Mouse (Mus musculus): ENCODE measurements around the gene Car8. TPM values are rescaled to one million over a fixed set of nuclear protein-coding genes. Genes with fewer than 3 reads are reported as not detected.

Car8 gene
- polyA plus RNA-seq, 1 experiment from 2014 or later = 2.9 TPM

DNA sequence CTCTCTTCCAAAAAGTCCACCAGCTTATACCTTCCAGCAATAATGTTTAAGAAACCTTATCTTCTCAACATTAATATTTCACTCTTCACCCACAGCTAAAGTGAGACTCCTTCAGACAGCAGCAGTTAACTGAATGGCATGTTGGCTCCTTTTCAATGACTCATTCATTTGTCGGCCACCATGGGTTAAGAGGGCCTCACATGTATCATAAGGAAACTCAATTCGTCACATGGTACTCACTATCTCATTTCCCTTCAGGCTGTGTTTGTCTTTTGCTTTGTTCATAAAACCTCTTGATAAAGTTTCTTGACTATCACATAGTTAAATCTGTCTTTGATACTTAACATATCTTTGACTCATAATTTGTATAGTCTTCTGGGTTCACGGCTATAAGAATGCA is 20.8 kb downstream of the Car8 start:
- DNase-seq (ENCODE audit: low spot score) = no peak
- Histone ChIP-seq H3K9me3 (no peaks in the 10 kb centered on the region), H3K4me3 (no peak overlapping the region), H3K27ac (replicated peaks) (no peak overlapping the region), H3K4me1 (peaks cover 13% of the 10 kb centered on the region), H3K36me3 (replicated peaks) (no peaks in the 10 kb centered on the region), H3K27me3 (replicated peaks; ENCODE audit: low read depth, poor library complexity, severe bottlenecking) (no peaks in the 10 kb centered on the region)
- 80% methylated on average over 3 of the region's 3 CpGs for WGBS

DNA sequence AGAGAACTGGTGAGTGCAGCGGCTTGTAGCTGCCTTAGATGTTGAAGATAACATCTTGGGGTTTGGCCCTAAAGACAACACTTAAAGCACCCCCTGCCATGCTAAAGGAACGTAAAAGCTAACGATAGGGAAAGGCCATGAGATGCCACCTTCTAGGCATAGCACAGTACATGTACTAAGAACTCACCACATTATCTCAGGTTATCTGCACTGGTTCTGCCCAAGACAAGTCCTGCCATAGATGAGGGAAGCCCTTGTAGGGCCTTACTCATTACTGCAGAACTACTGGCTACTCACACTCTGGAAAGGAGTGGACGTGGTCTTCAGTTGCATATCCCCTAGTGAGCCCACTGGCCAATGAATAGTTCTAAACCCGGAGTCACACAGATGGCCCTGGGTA is 21.6 kb downstream of the Car8 start:
- Histone ChIP-seq H3K4me1 (peaks cover 13% of the 10 kb centered on the region), H3K36me3 (replicated peaks) (no peaks in the 10 kb centered on the region), H3K9me3 (no peaks in the 10 kb centered on the region), H3K4me3 (no peak overlapping the region), H3K27me3 (replicated peaks; ENCODE audit: low read depth, poor library complexity, severe bottlenecking) (no peaks in the 10 kb centered on the region), H3K27ac (replicated peaks) (no peak overlapping the region)
- no peak for DNase-seq (ENCODE audit: low spot score)
- 76% methylated on average over 5 of the region's 5 CpGs for WGBS

DNA sequence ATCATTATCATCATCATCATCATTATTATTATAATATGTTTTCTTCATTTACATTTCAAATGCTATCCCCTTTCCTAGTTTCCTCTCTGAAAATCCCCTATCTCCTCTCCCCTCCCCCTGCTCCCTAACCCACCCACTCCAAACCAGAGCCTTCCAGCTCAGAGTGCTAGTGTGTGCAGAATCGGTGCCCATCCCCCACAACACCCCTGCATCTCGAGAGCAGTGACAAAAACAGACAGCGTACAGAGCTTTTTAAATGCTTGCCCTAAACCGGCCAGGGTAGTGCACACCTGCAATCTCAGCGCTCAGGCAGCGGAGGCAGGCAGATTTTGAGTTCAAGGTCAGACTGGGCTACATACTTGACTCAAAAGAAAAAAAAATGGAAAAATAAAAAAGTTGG is 22.3 kb downstream of the Car8 start:
- Histone ChIP-seq H3K4me1 (peaks cover 13% of the 10 kb centered on the region), H3K36me3 (replicated peaks) (no peaks in the 10 kb centered on the region), H3K27ac (replicated peaks) (no peak overlapping the region), H3K27me3 (replicated peaks; ENCODE audit: low read depth, poor library complexity, severe bottlenecking) (no peaks in the 10 kb centered on the region), H3K4me3 (no peak overlapping the region), H3K9me3 (no peaks in the 10 kb centered on the region)
- DNase-seq (ENCODE audit: low spot score) = no peak
- 35% methylated on average over 6 of the region's 6 CpGs for WGBS

DNA sequence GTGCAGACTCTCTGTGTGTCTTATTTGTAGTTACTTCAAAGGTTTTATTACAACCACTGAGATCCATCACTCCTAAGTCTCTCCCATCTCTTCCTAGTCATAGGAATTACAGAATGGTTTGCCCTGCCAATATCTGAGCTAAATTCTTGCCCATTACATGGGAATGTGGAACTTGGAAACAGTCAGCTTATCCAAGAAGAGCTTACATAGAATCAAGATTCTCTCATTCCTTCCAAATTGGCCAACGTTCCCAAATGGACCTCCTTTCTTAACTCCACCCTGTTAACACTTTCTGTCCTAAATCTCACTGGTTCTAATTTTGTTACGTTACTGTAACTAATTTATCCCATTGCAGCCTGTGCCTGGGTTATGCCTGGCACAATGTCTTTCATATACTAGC is 25.2 kb downstream of the Car8 start:
- H3K27me3 ChIP-seq (replicated peaks; ENCODE audit: low read depth, poor library complexity, severe bottlenecking) = no peaks in the 10 kb centered on the region
- 80% methylated on average over 2 of the region's 2 CpGs for WGBS
- no peak overlapping the region for H3K27ac ChIP-seq (replicated peaks)
- H3K4me3 ChIP-seq = no peak overlapping the region
- no peak for DNase-seq (ENCODE audit: low spot score)
- H3K4me1 ChIP-seq = peaks cover 22% of the 10 kb centered on the region
- H3K36me3 ChIP-seq (replicated peaks) = no peaks in the 10 kb centered on the region
- no peaks in the 10 kb centered on the region for H3K9me3 ChIP-seq

DNA sequence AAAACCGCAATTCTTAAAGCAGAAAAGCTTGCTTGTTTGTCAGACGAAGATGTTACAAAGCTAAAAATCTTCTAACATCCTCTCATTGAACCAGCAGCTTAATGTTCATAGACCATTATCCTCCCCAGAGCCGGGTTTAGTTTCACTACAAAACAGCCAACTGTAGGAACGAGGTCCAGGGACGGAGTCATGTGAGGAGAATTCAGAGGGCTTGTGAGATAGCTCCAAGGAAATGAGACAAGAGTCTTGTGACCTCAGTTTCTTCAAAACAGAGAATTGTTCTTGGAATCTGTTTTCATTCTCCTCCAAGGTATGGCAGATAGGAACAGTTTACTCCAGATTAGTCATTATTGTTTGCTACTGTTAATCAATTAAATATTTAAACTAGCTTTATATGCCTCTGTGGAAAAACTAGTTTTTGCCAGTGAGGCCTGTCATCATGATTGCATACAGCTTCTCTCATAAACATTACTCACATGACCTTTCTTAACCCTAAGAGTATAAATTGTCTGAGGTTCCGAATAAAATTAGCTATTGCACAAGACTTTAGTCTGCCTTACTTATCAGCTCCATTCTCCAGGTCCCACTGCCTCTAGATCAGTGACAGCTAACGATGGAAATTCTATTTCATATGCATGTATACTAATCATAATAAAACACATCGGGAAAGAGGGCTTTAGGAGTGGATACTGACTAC is 25.8 kb downstream of the Car8 start:
- no peak for DNase-seq (ENCODE audit: low spot score)
- peaks cover 22% of the 10 kb centered on the region for H3K4me1 ChIP-seq
- H3K9me3 ChIP-seq = no peaks in the 10 kb centered on the region
- no peaks in the 10 kb centered on the region for H3K36me3 ChIP-seq (replicated peaks)
- no peaks in the 10 kb centered on the region for H3K27me3 ChIP-seq (replicated peaks; ENCODE audit: low read depth, poor library complexity, severe bottlenecking)
- WGBS = 79% methylated on average over 8 of the region's 8 CpGs
- H3K27ac ChIP-seq (replicated peaks) = no peak overlapping the region
- H3K4me3 ChIP-seq = no peak overlapping the region

DNA sequence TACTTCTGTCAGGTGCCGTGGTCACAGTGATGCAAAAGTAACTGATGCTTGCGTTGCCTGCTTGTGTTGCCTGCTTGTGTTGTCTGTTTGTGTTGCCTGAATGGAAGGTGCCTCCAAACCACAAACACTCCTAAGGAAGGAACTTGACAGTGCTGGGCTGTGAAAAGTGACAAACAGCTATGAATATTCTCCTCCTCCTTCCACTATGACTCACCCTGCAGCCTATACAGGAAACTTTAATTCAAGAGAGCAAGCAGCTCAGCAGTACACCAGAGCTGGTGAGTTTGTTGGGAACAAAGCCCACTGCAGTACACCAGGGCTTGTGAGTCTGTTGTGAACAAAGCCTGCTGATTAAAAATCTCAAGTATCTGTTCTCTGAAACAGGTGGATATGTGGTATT is 28.4 kb downstream of the Car8 start:
- DNase-seq (ENCODE audit: low spot score) = no peak
- WGBS = 85% methylated on average over 2 of the region's 2 CpGs
- Histone ChIP-seq H3K36me3 (replicated peaks) (no peaks in the 10 kb centered on the region), H3K27ac (replicated peaks) (no peak overlapping the region), H3K4me1 (peaks cover 9% of the 10 kb centered on the region), H3K4me3 (no peak overlapping the region), H3K27me3 (replicated peaks; ENCODE audit: low read depth, poor library complexity, severe bottlenecking) (no peaks in the 10 kb centered on the region), H3K9me3 (no peaks in the 10 kb centered on the region)

DNA sequence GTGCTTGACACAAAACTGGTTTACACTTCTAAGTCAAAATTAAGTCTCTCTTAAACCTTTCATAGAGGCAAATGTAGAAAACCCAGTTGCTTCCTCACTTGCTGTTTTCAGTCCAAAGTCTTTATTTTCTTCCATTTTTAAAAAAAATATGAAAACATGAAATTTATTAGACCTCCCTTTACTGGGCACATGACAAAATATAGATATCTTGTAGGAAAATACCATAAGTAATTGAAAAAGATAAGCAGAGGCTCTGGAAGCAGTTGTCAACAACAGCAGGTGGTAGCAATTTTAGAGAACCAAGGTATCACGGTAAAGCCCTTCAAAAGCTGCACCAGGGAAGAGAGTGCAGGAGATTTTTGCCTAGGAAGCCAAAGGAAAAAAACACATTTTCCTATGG is 30.9 kb downstream of the Car8 start:
- DNase-seq (ENCODE audit: low spot score) = no peak
- 41% methylated on average over 1 of the region's 1 CpGs for WGBS
- H3K27ac ChIP-seq (replicated peaks) = no peak overlapping the region

DNA sequence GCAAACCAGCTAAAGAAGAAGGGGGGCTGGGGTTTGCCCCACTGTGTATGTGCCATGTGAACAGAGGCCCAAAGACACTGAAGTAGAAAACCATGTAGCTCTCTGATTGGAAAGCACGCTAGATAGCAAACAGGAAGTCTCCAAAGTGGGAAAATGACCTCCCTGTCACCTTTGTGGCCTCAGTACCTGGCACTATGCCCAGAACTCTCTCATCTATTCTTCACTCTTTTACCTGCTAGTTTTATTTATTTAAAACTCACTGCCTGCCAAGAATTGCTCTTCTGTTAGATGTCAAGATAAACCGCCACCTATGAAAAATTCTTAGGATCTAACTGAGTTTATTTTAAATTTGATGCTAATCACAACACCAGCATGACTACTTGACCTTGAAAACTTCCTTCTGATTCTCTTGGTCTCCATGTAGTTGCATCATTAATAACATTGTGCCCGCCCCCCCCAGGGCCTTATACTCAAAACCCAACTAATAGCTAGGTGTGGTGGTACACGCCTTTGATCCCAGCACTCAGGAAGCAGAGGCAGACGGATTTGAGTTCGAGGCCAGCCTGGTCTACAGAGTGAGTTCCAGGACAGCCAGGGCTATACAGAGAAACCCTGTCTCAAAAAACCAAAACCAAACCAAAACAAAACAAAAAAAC is 31.8 kb downstream of the Car8 start:
- no peak for DNase-seq (ENCODE audit: low spot score)
- 86% methylated on average over 6 of the region's 6 CpGs for WGBS

More for the DNA sequence above, 30.9 kb downstream of the Car8 start:
- Histone ChIP-seq H3K9me3 (no peaks in the 10 kb centered on the region), H3K27me3 (replicated peaks; ENCODE audit: low read depth, poor library complexity, severe bottlenecking) (no peaks in the 10 kb centered on the region), H3K36me3 (replicated peaks) (no peaks in the 10 kb centered on the region), H3K4me1 (peaks cover 9% of the 10 kb centered on the region), H3K4me3 (no peak overlapping the region)

DNA sequence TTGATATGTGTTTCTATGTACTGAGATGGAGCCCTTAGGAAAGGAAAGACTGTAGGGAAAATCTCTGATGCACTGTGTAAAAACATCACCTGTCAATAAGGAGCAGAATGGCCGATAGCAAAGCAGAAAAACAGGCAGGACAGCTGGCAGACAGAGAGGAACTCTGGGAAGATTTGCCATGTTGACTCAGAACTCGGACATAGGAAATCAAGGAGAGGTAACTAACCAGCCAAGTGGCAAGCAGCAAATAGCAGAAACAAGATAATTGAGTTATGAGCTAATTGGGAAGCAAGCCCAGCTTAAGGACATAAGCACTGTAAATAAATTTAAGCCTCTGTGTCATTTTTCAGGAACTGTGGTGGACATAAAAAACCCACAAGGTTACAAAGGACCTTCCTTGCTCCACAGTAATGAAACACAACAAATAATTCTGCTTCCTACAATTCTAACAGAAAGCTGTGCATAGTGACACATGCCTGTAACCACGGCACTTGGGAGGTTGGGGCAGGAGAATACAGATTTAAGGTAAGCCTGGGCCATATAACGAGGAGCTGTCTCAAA is 33.7 kb downstream of the Car8 start:
- Histone ChIP-seq H3K9me3 (no peaks in the 10 kb centered on the region), H3K27me3 (replicated peaks; ENCODE audit: low read depth, poor library complexity, severe bottlenecking) (no peaks in the 10 kb centered on the region), H3K4me3 (no peak overlapping the region), H3K4me1 (peaks cover 1% of the 10 kb centered on the region; the same call in 1 of the 2 replicates), H3K36me3 (replicated peaks) (no peaks in the 10 kb centered on the region), H3K27ac (replicated peaks) (no peak overlapping the region)
- 77% methylated on average over 4 of the region's 4 CpGs for WGBS
- no peak for DNase-seq (ENCODE audit: low spot score)

More for the DNA sequence above, 31.8 kb downstream of the Car8 start:
- Histone ChIP-seq H3K36me3 (replicated peaks) (no peaks in the 10 kb centered on the region), H3K4me1 (peaks cover 9% of the 10 kb centered on the region), H3K9me3 (no peaks in the 10 kb centered on the region), H3K27ac (replicated peaks) (no peak overlapping the region), H3K27me3 (replicated peaks; ENCODE audit: low read depth, poor library complexity, severe bottlenecking) (no peaks in the 10 kb centered on the region), H3K4me3 (no peak overlapping the region)

DNA sequence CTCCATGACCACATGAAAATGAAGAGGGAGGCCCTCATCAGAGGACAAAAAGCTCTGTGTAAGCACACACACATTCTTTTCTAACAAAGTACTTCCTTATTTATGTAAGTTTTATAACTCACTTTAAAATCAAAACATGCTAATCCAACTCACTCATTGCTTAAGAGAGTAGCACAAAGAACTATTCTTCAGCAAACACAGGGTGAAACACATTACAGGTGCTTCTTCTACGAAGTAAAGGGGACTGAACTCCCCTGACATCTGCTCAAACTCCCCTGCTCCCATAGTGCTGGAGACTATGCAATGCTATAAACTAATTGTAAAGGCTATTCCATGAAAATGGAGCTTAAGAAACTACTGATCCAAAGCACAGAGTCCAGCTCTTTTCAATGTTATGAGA is 35.5 kb downstream of the Car8 start:
- Histone ChIP-seq H3K27me3 (replicated peaks; ENCODE audit: low read depth, poor library complexity, severe bottlenecking) (no peaks in the 10 kb centered on the region), H3K9me3 (no peaks in the 10 kb centered on the region), H3K27ac (replicated peaks) (no peak overlapping the region), H3K4me3 (no peak overlapping the region), H3K36me3 (replicated peaks) (no peaks in the 10 kb centered on the region), H3K4me1 (peaks cover 8% of the 10 kb centered on the region; the same call in 1 of the 2 replicates)
- 37% methylated on average over 1 of the region's 1 CpGs for WGBS
- DNase-seq (ENCODE audit: low spot score) = no peak

DNA sequence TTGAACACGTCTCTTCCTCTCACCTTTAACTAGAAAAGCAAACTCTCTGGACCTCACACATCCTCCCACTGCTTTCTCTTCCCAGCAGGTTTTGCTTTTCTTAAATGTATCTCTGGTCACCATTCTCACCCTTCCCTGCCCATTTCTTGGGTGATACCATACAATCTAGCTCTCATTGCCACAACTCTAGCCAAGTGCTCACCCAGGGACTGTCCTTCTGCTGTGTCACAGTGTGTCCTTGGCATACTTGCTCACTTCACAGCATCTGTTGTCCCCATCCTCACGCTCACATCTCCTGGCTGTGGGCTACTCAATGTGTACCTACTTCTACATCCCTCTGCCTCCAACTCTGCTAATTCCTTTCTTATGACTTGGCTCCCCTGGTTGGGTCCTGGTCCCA is 37.2 kb downstream of the Car8 start:
- DNase-seq (ENCODE audit: low spot score) = no peak
- H3K4me3 ChIP-seq = no peak overlapping the region
- H3K36me3 ChIP-seq (replicated peaks) = no peaks in the 10 kb centered on the region
- H3K27ac ChIP-seq (replicated peaks) = no peak overlapping the region
- no peaks in the 10 kb centered on the region for H3K27me3 ChIP-seq (replicated peaks; ENCODE audit: low read depth, poor library complexity, severe bottlenecking)
- no peaks in the 10 kb centered on the region for H3K9me3 ChIP-seq
- WGBS = 82% methylated on average over 2 of the region's 2 CpGs
- H3K4me1 ChIP-seq = peaks cover 8% of the 10 kb centered on the region; the same call in 1 of the 2 replicates

DNA sequence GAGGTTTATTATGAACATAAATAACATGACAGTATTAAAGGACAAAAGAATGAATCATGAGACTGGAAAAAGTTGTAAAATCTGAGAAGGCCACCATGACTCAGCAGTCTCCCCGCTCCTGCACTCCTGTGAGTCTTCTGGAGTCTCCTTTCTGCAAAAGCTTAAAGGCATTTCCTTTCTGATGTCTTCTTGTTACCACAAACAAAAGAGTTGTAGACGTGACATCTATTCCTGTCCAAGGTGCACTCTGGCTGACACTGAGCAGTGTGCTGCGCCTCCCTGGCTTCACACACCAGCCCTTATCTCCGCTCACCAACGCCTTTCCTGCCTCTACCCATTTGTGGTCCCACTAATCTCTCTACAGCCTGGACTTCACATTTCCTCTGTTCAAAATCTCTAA is 38.8 kb downstream of the Car8 start:
- Histone ChIP-seq H3K4me1 (peaks cover 8% of the 10 kb centered on the region; the same call in 1 of the 2 replicates), H3K27ac (replicated peaks) (no peak overlapping the region), H3K4me3 (no peak overlapping the region), H3K36me3 (replicated peaks) (no peaks in the 10 kb centered on the region), H3K9me3 (no peaks in the 10 kb centered on the region), H3K27me3 (replicated peaks; ENCODE audit: low read depth, poor library complexity, severe bottlenecking) (no peaks in the 10 kb centered on the region)
- no peak for DNase-seq (ENCODE audit: low spot score)
- WGBS = 76% methylated on average over 5 of the region's 5 CpGs

DNA sequence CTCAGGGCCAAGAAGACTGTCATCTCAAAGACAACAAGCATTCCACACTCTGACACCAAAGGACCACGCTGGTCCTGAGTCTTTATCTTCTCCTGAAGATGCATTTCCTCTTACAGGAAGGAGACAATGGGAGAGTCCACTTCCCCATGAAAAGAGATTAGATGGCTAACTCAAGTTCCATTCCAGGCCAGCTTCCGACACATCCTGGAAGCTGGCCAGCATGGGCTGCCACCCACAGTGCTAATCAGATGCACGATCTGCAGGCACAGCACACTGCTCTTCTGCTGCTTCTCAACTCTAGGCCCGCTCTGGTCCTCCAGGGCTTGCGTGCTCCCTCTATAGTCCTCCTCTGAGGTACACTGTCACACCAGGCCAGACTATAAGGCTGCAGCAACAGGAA is 40.8 kb downstream of the Car8 start:
- Histone ChIP-seq H3K27me3 (replicated peaks; ENCODE audit: low read depth, poor library complexity, severe bottlenecking) (no peaks in the 10 kb centered on the region), H3K36me3 (replicated peaks) (no peaks in the 10 kb centered on the region), H3K27ac (replicated peaks) (no peak overlapping the region), H3K4me3 (no peak overlapping the region), H3K9me3 (no peaks in the 10 kb centered on the region), H3K4me1 (peaks cover 8% of the 10 kb centered on the region; the same call in 1 of the 2 replicates)
- WGBS = 83% methylated on average over 5 of the region's 5 CpGs
- no peak for DNase-seq (ENCODE audit: low spot score)

All from embryonic facial prominence, embryonic 10.5 days (tissue).